Mouse (Mus musculus) 3134 (cell line): Measurements from ENCODE around the gene Zcchc14.

Source experiments
- DNase-seq: peaks from one replicate; pipeline ENCODE4 v3.0.0-alpha.2; 2011; ENCODE audit warnings: low spot score; ENCODE audit not compliant: insufficient read length; ENCODE audit errors: extremely low read depth

Zcchc14 gene

DNA sequence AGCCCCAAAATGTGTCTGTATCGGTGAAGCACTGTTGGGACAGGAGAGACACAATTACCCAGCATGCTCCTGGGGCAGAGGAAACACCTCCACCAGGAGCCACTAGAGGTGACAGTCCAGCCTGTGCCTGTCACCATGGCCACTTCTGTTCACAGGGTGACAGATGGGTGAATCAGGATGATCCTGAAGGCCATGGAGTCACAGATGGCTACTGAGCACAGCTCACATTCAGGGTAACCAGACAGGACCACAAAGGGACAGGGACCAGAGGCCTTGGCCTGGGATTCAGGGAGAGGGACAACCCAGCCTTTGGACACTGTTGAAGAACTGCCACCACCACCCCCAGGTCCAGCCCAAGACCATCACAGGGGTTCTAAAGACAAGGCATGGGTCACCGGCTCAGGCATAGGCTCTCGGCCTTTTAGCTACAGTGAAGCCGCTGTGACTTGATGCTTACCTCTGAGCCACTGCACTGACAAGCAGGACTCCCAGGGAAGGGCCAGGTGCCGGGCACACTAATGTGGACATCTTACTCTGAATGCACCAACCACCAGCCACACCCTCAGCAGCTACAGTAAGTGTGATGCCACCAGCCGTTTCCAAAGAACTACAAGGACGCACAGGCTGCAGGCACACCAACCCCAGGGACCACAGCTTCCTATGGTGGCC lies 92.1 kb downstream of the Zcchc14 start:
- no peak for DNase-seq

DNA sequence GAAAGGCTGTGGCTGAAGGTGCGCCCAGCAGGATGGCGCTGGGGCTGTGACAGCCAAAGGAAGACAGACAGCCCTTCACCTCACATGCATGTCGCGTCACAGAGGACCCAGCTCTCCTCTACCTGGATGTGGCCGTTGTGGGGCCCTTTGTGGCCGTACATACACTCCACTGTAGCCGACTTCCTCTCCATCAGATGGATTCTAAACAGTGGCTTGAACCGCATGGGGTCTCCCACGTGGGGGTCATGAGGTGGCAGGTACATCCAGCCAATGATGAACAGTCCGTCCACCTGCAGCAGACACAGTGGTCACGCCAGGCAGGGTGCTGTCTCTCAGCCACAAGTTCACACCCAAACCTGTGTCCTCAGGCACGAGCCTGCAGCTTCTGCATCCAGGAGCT lies 92.9 kb downstream of the Zcchc14 start:
- DNase-seq, result no peak

DNA sequence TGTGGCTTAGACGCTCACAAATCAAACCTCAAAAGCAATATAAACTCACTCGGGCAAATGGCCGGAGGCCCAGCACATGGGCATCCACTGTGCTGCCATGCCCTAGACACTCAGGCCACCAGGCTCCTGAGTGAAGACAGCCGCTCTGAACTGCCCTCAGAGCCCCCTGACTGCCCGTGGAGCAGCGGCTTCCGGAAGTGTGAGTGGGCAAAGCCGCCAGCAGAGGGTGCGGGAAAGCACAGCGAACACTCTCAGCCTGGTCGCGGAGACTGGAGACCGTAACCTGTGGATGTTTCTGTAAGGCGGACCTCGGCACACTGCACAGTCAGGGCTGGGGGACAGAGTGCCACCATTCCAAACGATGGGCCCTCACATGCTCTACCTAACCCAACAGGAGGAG lies 94.2 kb downstream of the Zcchc14 start:
- DNase-seq, result no peak

DNA sequence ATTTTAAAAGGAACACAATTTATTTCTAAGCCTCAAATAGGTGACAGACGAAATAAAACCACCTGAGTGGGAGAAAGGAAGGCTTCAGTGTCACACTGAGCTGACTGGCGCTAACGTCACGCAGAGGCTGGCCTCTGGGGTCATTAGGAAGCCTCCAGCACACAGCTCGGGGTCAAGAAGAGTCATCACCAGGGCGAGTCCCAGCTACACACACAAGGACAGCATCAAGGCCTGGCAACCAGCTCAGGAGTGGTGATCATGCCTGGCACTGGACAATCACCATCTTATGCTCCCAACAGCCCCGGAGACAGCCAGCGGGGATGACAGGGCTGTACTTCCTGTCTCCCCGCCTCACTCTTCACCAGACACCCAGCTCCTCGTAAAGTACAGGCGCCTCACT lies 95.0 kb downstream of the Zcchc14 start:
- no peak for DNase-seq

DNA sequence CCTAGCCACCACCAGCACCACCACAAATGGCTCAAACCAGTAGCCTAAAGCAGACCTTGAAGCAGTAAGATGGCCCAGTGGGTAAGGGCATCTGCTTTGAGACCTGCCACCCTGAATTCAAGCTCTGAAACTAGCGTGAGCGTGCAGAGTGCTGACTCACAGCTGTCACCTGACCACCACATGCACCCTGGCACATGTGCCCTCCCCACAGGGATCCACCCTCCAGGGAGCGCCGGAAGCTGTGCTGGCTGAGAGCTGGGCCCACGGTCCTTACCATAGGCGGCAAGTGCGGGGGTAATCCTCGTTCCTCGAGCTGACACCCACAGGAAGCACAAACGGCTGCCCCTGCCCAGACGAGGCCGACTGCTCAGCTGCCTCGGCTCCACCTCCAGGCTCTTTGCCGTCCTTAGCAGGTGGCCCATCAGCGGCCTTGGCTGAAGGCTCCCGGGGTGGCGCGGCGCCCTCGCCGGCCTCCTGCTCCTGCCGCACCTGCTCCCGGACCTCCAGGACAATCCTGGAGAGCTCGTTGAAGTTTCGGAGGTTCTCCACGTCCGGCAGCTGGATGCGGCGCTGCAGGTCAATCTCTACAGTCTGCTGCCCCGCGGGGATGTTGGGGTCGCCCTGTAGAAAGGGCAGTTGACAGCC lies 98.7 kb downstream of the Zcchc14 start:
- peak; percentile 74 for DNase-seq

DNA sequence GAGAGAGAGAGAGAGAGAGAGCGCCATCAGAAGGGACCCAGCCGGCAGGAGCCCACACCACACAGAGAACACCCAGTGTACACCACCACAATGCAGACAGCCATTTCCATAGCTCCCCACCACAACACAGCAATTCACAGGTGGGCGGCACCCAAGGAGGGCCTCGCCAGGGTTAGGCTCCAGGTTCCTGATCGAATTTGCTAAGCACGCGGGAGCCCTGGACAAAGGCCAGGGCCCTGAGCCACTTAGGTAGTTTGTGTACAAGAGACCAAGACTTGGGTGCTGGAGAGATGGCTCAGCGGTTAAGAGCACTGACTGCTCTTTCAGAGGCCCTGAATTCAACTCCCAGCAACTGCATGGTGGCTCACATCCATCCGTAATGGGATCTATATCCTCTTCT lies 100.2 kb downstream of the Zcchc14 start:
- DNase-seq, result no peak

DNA sequence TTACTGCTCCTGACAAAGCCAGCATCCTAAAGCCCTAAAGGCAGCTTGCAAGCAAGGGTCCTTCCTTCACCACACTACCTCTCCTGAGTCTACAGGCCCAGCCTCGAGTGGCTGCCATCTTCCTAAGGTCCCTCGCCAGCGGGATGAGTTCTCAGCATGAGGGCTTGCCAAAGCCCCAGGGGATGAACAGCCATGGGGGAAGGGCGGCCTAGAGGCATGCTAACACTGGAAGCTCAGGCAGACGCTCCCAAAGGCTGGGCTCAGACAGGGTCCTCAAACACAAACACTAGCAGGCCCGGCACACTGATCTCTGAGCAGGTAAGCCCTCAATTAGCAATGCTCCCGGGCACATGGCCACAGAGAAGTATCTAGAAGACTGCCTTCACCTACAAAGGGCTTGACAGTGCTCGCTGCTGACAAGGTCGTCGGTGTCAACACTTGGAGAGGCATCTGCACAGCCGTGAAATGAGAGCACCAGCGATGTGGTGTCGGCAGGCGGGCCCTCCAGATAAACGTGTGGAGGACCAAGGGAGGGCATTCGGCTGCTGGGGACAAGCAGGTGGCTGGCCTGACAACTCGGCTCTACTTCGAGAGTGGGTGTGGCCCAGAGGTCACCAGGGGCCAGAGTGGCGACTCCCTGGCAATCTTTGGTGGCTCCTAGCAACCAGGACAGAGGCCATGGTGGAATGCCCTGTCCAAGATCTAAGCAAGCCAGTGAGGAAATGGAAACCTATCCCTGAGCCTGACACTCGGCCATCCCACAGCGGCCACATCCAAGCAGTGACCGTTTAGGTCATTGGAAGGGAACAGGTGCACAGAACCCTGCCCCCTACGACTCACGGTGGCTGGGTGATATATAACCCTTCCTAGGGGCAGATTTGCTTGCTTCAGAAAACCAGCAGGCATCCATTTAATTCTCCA lies 101.4 kb downstream of the Zcchc14 start:
- no peak for DNase-seq

DNA sequence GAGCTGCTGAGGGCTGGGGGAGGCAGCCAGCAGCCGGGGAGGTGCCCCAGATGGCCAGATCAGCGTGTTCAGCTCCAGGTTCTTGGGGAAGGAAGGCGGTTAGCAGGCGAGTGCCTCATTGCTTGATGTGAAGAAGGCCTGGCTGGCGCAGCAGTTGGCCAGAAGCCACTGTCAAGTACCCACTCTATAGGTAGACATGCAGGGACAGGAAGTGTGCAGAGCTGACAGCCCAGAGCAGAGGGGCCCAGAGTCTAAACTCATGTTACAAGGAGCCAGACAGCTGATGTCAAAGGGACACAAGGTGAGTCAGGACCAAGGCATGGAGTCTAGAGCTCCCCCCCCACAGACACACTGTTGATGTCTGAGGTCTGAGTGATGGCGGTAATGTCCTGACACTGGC lies 102.6 kb downstream of the Zcchc14 start:
- no peak for DNase-seq
